Mouse (Mus musculus): ENCODE measurements at regions not wholly inside any gene's neighbourhood (a gene's known extent, or its start where the extent isn't known, plus 50 kb on each side); places are given as distances from the start of the nearest gene placed in this dataset.

DNA sequence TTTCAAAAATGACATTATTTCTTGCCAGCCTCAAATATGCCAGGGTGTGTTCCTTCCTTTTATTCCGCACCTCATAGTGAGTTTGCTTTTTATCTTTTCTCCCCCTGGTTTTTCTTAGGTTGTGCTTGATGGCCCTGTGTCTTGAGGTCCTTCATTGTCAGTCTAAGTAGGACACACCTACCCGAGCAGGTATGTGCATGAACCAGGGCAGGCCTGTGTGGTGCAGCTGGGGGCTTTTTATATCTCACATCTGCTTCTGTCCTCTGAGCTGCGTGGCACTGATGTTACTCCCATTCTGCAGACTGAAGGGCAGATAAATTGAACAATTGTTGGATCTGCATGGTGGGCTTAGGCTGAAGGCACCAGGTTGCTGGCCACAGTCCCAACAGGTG is 238.3 kb upstream of the Sox2 start:
- TF ChIP-seq CTCF (IDR thresholded peaks at IDR 0.05; ENCODE audit: low read depth): no peak
- no peak for TF ChIP-seq EP300 (optimal IDR thresholded peaks at IDR 0.05)

Data from stomach, postnatal 0 days (tissue).